Mouse (Mus musculus) embryonic facial prominence, embryonic 13.5 days (tissue): ENCODE data around the gene Arrdc2. TPM values are rescaled to one million over a fixed set of nuclear protein-coding genes. Genes with fewer than 3 reads are reported as not detected.

Experiments used
- ATAC-seq: fragments of 200-750 bp; cut with Nextera tagmentation; 2 replicates; pipeline ENCODE4 v1.8.0; 2017; ENCODE audit warnings: low read depth; ENCODE audit not compliant: insufficient number of reproducible peaks, insufficient read depth, low FRiP score, low TSS enrichment
- H3K27ac ChIP-seq: fragments of 300-500 bp; sonication (generic); 2 replicates; pipeline ENCODE4 v1.5.1; 2015; ENCODE audit warnings: moderate library complexity, mild to moderate bottlenecking, inconsistent platforms
- H3K27me3 ChIP-seq: fragments of 300-500 bp; sonication (generic); 2 replicates; pipeline ENCODE4 v1.6.1; 2015; ENCODE audit warnings: mild to moderate bottlenecking, inconsistent platforms
- H3K36me3 ChIP-seq: fragments of 300-500 bp; sonication (generic); 2 replicates; pipeline ENCODE4 v1.6.1; 2015; ENCODE audit warnings: mild to moderate bottlenecking, inconsistent platforms
- H3K4me1 ChIP-seq: fragments of 300-500 bp; sonication (generic); 2 replicates; pipeline ENCODE4 v1.6.1; 2015; ENCODE audit warnings: inconsistent platforms
- H3K4me2 ChIP-seq: fragments of 300-500 bp; sonication (generic); 2 replicates; pipeline ENCODE4 v1.6.1; 2015; ENCODE audit warnings: moderate library complexity, mild to moderate bottlenecking, inconsistent platforms
- H3K4me3 ChIP-seq: fragments of 300-500 bp; sonication (generic); 2 replicates; pipeline ENCODE4 v1.5.1; 2015; ENCODE audit warnings: mild to moderate bottlenecking, inconsistent platforms
- H3K9ac ChIP-seq: fragments of 300-500 bp; sonication (generic); 2 replicates; pipeline ENCODE4 v1.6.1; 2015; ENCODE audit warnings: mild to moderate bottlenecking, inconsistent platforms
- H3K9me3 ChIP-seq: fragments of 300-500 bp; sonication (generic); 2 replicates; pipeline ENCODE4 v1.6.1; 2016; ENCODE audit warnings: inconsistent platforms
- WGBS: fragments of 180-500 bp; shearing (Covaris S2); methylation state at CpG from one replicate; pipeline ENCODE4 v1.1.7; 2015; ENCODE audit warnings: mixed read lengths; 5-methylcytosine and 5-hydroxymethylcytosine counted together
- polyA plus RNA-seq: library from polyadenylated mRNA; unstranded; fragments of >200 nt; fragmentation: Nextera tagmentation; extraction: Ambion mirVana; gene quantifications from 2 replicates; pipeline ENCODE4 v1.2.1, GENCODE M21; 2015

Gene Arrdc2
- polyA plus RNA-seq, 1 experiment from 2014 or later: 7.7 TPM

DNA sequence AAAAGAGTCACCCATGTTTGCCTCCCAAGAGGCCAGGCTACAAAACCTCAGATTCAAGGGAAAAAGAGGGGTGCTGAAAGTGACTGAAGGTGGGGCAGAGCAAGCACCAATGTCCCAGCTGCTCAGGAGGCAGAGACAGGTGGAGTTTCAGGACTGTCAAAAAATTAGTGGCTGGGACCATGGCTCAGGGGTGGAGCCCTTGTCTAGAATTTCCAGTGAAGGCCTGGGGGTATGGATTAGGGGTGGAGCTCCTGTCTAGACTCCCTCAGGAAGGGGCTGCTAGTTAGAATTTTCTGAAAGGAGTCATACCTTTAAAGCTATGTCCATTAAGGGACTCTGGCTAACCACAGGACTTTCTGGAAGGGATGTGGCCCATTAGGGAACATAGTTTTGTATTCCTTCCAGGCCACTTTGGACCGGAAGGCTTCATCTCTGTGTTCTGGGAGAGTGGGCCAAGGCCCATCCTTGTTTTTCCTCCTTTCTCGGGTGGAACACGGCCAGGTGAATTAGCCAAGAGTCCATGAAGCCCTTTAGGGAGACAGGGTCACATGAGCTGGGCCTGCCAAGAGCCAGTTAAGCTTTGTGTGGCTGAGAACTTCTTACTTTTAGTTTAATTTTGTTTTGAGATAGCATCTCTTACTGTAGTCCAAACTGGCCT, 9.9 kb upstream of the Arrdc2 start:
- no peak overlapping the region for H3K4me2 ChIP-seq
- H3K27me3 ChIP-seq: 0 out of 2 replicates have a peak, but pooled peaks cover 3% of the 10 kb centered on the region
- no peaks in the 10 kb centered on the region for H3K9me3 ChIP-seq
- no peak overlapping the region for H3K9ac ChIP-seq
- no peak overlapping the region for H3K4me3 ChIP-seq
- 76% methylated on average over 3 of the region's 3 CpGs for WGBS
- no peaks in the 10 kb centered on the region; the same call in none of the 2 replicates for H3K4me1 ChIP-seq
- H3K36me3 ChIP-seq: no peaks in the 10 kb centered on the region
- ATAC-seq: no peak
- H3K27ac ChIP-seq: no peak overlapping the region

- 56% methylated on average over 15 of the region's 15 CpGs for WGBS
- Histone ChIP-seq H3K4me1 (no peaks in the 10 kb centered on the region; the same call in 1 of the 2 replicates), H3K27ac (no peak overlapping the region), H3K36me3 (no peaks in the 10 kb centered on the region), H3K27me3 (0 out of 2 replicates have a peak, but pooled peaks cover 3% of the 10 kb centered on the region), H3K9ac (0 out of 2 replicates have a peak overlapping the region, but pooled peaks have one; percentile 21), H3K4me3 (no peak overlapping the region), H3K9me3 (no peaks in the 10 kb centered on the region), H3K4me2 (no peak overlapping the region)
- ATAC-seq: no peak
These were observed 7.0 kb upstream of the Arrdc2 start for GRCm38 (mm10) chr8:70846371-70847154.

- no peaks in the 10 kb centered on the region for H3K36me3 ChIP-seq
- no peak overlapping the region for H3K4me2 ChIP-seq
- H3K4me1 ChIP-seq: peaks cover 7% of the 10 kb centered on the region; the same call in 1 of the 2 replicates
- H3K4me3 ChIP-seq: no peak overlapping the region
- ATAC-seq: no peak
- H3K27me3 ChIP-seq: 0 out of 2 replicates have a peak, but pooled peaks cover 3% of the 10 kb centered on the region
- H3K9ac ChIP-seq: peak overlapping the region; percentile 54
- H3K9me3 ChIP-seq: no peaks in the 10 kb centered on the region
- no peak overlapping the region for H3K27ac ChIP-seq
- WGBS: 46% methylated on average over 5 of the region's 5 CpGs
These were observed 5.6 kb upstream of the Arrdc2 start for GRCm38 (mm10) chr8:70845108-70845507.

DNA sequence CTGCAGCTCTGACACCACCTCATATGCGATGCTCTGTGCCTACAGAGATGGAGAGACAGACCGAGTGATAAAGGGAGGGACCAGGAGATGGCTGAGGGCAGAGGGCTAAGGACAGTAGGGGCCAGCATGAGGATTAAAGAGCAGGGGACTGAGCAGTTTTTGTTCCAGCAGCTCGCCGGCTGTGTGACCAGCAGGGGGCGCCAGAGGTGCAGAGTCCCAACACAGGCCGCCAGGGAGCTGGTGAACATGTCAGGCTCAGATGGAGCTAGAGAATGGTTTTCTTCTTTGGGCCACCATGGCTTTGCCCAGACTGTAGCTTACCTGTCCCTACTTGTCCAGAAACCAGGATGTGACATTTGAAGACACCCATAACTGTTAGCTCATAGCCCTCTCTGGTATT, 5.0 kb upstream of the Arrdc2 start:
- Histone ChIP-seq H3K27me3 (0 out of 2 replicates have a peak, but pooled peaks cover 3% of the 10 kb centered on the region), H3K4me3 (no peak overlapping the region), H3K9me3 (no peaks in the 10 kb centered on the region), H3K9ac (0 out of 2 replicates have a peak overlapping the region, but pooled peaks have one; percentile 33), H3K4me1 (peaks cover 9% of the 10 kb centered on the region; the same call in 1 of the 2 replicates), H3K4me2 (no peak overlapping the region), H3K36me3 (no peaks in the 10 kb centered on the region), H3K27ac (no peak overlapping the region)
- WGBS: 1% methylated on average over 6 of the region's 6 CpGs
- no peak for ATAC-seq

GRCm38 (mm10) chr8:70843941-70844340, 4.4 kb upstream of the Arrdc2 start:
- ATAC-seq: no peak
- no peak overlapping the region for H3K4me3 ChIP-seq
- no peaks in the 10 kb centered on the region for H3K36me3 ChIP-seq
- no peak overlapping the region for H3K4me2 ChIP-seq
- H3K27me3 ChIP-seq: 0 out of 2 replicates have a peak, but pooled peaks cover 3% of the 10 kb centered on the region
- no peak overlapping the region for H3K9ac ChIP-seq
- 86% methylated on average over 8 of the region's 8 CpGs for WGBS
- no peak overlapping the region for H3K27ac ChIP-seq
- no peaks in the 10 kb centered on the region for H3K9me3 ChIP-seq
- H3K4me1 ChIP-seq: peaks cover 9% of the 10 kb centered on the region; the same call in 1 of the 2 replicates

- Histone ChIP-seq H3K4me1 (peaks cover 14% of the 10 kb centered on the region), H3K27ac (no peak overlapping the region), H3K4me3 (no peak overlapping the region), H3K4me2 (no peak overlapping the region), H3K9ac (no peak overlapping the region), H3K36me3 (no peaks in the 10 kb centered on the region), H3K27me3 (0 out of 2 replicates have a peak, but pooled peaks cover 3% of the 10 kb centered on the region), H3K9me3 (no peaks in the 10 kb centered on the region)
- WGBS: 79% methylated on average over 5 of the region's 5 CpGs
- ATAC-seq: no peak
These were observed 3.8 kb upstream of the Arrdc2 start for GRCm38 (mm10) chr8:70843214-70843773.

DNA sequence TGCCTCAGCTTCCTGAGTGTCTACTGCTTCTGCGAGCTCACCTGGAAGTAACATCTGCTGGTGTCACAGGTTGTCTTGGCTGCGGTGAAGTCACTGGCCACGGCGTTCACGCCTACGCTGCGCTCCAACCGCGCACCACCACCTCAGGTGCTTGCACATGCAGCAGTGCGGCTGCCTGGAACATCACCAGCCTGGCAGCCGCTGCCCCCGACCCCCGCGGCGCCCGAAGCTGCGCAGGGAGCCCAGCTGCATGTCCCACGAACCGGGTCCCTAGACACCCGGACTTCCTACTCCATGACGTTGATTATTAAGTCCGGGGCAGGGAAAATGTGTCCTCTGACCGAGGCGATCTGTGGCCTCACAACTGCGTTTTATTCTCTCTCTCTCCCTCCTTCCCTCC, 3.0 kb upstream of the Arrdc2 start:
- Histone ChIP-seq H3K9ac (no peak overlapping the region), H3K4me2 (no peak overlapping the region), H3K36me3 (no peaks in the 10 kb centered on the region), H3K27me3 (0 out of 2 replicates have a peak, but pooled peaks cover 3% of the 10 kb centered on the region), H3K4me1 (peaks cover 15% of the 10 kb centered on the region), H3K27ac (no peak overlapping the region), H3K4me3 (no peak overlapping the region), H3K9me3 (no peaks in the 10 kb centered on the region)
- WGBS: 70% methylated on average over 25 of the region's 25 CpGs
- ATAC-seq: no peak

- Histone ChIP-seq H3K4me1 (peaks cover 15% of the 10 kb centered on the region), H3K27ac (no peak overlapping the region), H3K4me3 (no peak overlapping the region), H3K9ac (peak overlapping the region; percentile 32; the same call in 1 of the 2 replicates), H3K36me3 (peaks cover 5% of the 10 kb centered on the region; the same call in 1 of the 2 replicates), H3K9me3 (no peaks in the 10 kb centered on the region), H3K27me3 (no peaks in the 10 kb centered on the region), H3K4me2 (no peak overlapping the region)
- 34% methylated on average over 22 of the region's 22 CpGs for WGBS
- ATAC-seq: no peak
These were observed 1.9 kb upstream of the Arrdc2 start for GRCm38 (mm10) chr8:70841147-70842072.

DNA sequence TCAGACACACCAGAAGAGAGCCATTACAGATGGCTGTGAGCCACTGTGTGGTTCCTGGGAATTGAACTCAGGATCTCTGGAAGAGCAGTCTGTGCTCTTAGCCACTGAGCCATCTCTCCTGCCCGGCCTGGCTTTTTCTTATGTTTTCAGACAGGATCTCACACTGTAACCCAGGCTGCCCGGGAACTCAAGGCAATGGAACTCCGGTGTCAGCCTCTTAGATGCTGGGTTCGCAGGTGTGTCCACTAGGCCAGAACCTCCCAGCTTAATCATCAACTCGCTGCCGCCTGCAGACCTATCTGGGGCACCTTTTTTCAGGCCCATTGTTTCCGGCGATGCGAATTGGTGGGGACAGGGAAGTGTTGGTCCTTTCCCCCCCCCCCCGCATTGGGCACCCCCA, 1.1 kb upstream of the Arrdc2 start:
- Histone ChIP-seq H3K4me1 (peaks cover 15% of the 10 kb centered on the region), H3K36me3 (peaks cover 13% of the 10 kb centered on the region), H3K9ac (no peak overlapping the region), H3K9me3 (no peaks in the 10 kb centered on the region), H3K27me3 (no peaks in the 10 kb centered on the region), H3K4me3 (no peak overlapping the region), H3K27ac (no peak overlapping the region), H3K4me2 (no peak overlapping the region)
- ATAC-seq: no peak
- 59% methylated on average over 10 of the region's 10 CpGs for WGBS

DNA sequence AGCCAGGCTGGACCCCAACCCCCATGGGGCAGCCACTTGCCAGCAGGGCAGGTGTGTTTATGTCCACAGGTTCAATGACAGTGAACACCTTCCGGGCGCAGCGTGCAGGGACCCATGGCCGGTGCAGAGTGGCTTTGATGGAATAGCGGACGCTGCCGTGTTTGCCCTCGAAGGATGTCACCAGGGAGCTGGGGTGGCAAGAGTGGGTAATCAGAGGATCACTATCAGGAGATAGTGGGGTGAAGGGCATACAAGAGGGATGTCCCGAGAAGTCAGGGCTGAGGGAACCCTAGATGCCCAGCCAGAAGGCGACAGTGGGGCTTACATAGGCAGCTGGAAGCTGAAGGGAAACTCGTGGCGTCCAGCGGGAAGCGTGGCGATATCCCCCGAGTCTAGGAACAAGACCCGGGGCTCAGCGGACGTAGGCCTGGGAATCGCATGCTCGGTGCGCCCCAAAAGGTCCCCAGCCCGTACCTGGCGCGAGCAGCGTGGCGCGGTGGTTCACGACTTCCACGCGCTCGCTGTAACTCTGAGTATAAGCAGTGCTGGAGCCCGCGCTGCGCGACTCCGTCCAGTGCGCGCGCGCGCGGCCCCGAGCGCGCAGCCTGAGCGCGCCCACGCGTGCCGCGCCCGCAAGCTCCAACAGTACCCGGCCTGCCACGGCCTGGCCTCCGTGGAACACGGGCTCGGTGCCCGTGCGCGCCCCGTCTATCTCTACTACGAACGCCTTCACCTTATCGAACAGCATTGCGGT, 689 bp downstream of the Arrdc2 start:
- H3K9me3 ChIP-seq: no peaks in the 10 kb centered on the region
- peak overlapping the region; percentile 80 for H3K4me2 ChIP-seq
- H3K9ac ChIP-seq: peak overlapping the region; percentile 83
- H3K4me3 ChIP-seq: peak overlapping the region; percentile 70
- H3K36me3 ChIP-seq: peaks cover 22% of the 10 kb centered on the region
- ATAC-seq: peak; percentile 23
- H3K27ac ChIP-seq: peak overlapping the region; percentile 86
- peaks cover 15% of the 10 kb centered on the region for H3K4me1 ChIP-seq
- H3K27me3 ChIP-seq: no peaks in the 10 kb centered on the region
- 2% methylated on average over 66 of the region's 66 CpGs for WGBS
